Mouse (Mus musculus): ENCODE results near the gene Tm9sf1. TPM values are rescaled to one million over a fixed set of nuclear protein-coding genes. Genes with fewer than 3 reads are reported as not detected.

Tm9sf1 gene
- polyA plus RNA-seq, 1 experiment from 2014 or later: 61.2 TPM

DNA sequence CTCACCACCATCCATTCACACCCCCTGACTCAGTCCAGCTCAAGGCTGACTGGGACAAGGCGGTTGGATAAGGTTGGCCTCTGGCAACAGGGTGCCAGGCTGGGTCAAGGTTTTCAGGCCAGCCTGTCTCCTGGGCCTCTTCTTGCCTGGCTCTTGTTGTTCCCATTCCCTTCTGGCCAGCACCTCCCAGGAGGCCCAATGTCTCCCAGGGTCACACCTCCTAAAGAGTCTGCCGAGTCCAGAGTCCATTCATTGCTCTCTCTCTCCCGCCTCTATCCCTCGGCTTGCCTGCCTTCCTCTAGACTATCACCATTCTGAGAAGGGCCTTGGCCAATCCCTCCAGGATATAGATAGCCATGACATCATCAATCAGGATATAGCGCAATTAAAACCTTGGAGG lies 14.4 kb upstream of the Tm9sf1 start:
- no peaks in the 10 kb centered on the region for H3K9me3 ChIP-seq
- no peak for ATAC-seq (ENCODE audit: low read depth)
- no peak overlapping the region for H3K4me2 ChIP-seq
- no peak overlapping the region for H3K4me3 ChIP-seq
- H3K36me3 ChIP-seq: peaks cover 35% of the 10 kb centered on the region
- H3K9ac ChIP-seq: no peak overlapping the region
- no peak overlapping the region for H3K27ac ChIP-seq (replicated peaks)
- 96% methylated on average over 5 of the region's 5 CpGs for WGBS
- peaks cover 16% of the 10 kb centered on the region for H3K4me1 ChIP-seq (replicated peaks)
- no peaks in the 10 kb centered on the region for H3K27me3 ChIP-seq

DNA sequence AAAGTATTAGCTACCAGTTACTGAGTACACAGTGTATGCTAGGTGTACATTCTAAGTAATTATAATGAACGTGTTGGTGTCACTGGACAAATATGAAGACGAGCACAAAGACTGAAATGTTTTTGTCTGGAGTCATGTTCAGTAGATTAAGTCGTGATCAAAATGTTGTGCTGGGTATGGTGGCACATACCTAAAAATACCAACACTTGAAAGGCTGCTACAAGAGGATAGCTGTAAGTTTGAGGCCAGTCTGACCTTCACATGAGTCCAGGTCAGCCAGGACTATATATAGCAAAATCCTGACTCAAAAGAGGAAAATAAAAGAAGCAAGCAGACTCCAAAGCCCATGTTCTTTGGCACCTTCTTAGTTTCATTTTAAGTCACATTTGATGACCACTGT lies 13.3 kb upstream of the Tm9sf1 start:
- Histone ChIP-seq H3K27me3 (no peaks in the 10 kb centered on the region), H3K9me3 (no peaks in the 10 kb centered on the region), H3K4me2 (no peak overlapping the region), H3K9ac (no peak overlapping the region), H3K4me3 (no peak overlapping the region), H3K4me1 (replicated peaks) (peaks cover 16% of the 10 kb centered on the region), H3K27ac (replicated peaks) (no peak overlapping the region), H3K36me3 (peaks cover 25% of the 10 kb centered on the region)
- ATAC-seq (ENCODE audit: low read depth): no peak
- WGBS: 92% methylated on average over 3 of the region's 3 CpGs

DNA sequence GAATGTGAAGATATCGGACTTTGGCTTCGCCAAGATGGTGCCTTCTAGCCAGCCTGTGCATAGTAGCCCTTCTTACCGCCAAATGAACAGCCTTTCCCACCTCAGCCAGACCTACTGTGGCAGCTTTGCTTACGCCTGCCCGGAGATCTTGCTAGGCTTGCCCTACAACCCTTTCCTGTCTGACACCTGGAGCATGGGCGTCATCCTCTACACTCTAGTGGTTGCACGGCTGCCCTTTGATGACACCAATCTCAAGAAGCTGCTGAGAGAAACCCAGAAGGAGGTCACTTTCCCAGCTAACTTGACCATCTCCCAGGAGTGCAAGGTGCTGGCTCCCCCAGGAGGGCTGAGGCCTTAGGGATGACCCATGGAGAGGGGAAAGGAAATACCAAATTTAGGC lies 7.9 kb upstream of the Tm9sf1 start:
- H3K27me3 ChIP-seq: no peaks in the 10 kb centered on the region

DNA sequence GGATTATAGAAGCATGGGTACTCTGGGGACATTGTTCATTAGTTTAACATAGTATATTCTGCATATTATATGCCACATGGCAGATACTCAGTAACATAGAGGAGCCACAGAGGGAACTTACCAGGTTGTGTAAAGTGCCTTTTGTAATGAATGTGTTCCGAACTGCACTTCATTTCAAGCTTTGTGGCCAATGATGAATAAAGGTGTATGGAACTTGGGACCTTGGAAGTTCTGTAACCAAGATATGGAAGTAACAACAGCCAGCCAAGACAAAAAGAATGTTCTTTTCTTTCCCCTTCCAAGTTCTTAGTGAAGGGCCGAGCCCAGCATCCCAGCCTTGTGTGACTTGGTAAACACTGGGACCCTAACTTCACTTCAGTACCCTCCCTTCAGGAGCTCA lies 6.3 kb upstream of the Tm9sf1 start, which contains the start of gene Tssk4:
Gene Tssk4 (plus strand): TSS at position 301 of the 400 bp plus-strand sequence.
- Histone ChIP-seq H3K27ac (replicated peaks) (no peak within 1 kb of the TSS), H3K4me2 (no peak within 1 kb of the TSS), H3K36me3 (no peaks in the 10 kb centered on the region; the same call in 1 of the 2 replicates), H3K9me3 (no peaks in the 10 kb centered on the region), H3K27me3 (no peaks in the 10 kb centered on the region), H3K4me3 (no peak within 1 kb of the TSS), H3K4me1 (replicated peaks) (peaks cover 5% of the 10 kb centered on the region), H3K9ac (no peak within 1 kb of the TSS)
- no peak for ATAC-seq (ENCODE audit: low read depth)
- WGBS: 93% methylated on average over 2 of the region's 2 CpGs

More for the DNA sequence above, 7.9 kb upstream of the Tm9sf1 start:
- H3K4me2 ChIP-seq: no peak overlapping the region
- ATAC-seq (ENCODE audit: low read depth): no peak
- H3K9me3 ChIP-seq: no peaks in the 10 kb centered on the region
- H3K4me3 ChIP-seq: no peak overlapping the region
- H3K9ac ChIP-seq: no peak overlapping the region
- no peaks in the 10 kb centered on the region for H3K4me1 ChIP-seq (replicated peaks)
- WGBS: 90% methylated on average over 7 of the region's 7 CpGs
- no peaks in the 10 kb centered on the region; the same call in 1 of the 2 replicates for H3K36me3 ChIP-seq
- H3K27ac ChIP-seq (replicated peaks): no peak overlapping the region

DNA sequence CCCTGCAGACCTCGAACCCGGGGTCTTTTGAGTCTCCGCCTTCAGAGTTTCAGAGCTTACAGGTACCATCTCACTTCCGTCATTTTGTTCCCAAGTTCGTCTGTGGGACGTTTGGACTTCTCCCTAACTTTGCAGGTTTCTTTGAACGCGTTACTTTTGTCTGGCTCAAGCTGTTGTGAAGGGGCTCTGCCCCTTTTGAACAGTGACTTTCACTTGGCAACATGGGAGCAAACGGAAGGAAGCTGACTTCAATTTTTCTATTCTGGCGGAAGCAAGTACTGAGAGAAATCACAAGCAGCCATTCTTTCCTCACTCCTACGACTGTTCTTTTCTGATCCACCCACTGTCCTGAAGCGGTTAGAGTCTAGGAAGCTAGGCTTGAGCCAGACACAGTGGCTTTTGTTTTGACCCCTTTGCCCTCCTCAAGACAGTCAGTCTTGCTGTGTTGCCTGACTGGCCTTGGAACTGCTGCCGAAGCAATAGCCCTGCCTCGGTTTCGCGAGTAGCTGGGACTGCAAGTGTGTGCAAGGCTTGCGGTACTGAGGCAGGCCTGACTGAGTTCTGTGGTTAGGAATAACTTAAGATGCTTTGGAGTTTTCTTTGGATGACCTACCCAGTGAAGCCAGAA lies 769 bp upstream of the Tm9sf1 start:
- Histone ChIP-seq H3K9me3 (no peaks in the 10 kb centered on the region), H3K27ac (replicated peaks) (no peak overlapping the region), H3K9ac (peak overlapping the region; percentile 94), H3K4me3 (peak overlapping the region; percentile 97), H3K27me3 (no peaks in the 10 kb centered on the region), H3K4me1 (replicated peaks) (peaks cover 26% of the 10 kb centered on the region), H3K4me2 (peak overlapping the region; percentile 78), H3K36me3 (peaks cover 23% of the 10 kb centered on the region)
- 26% methylated on average over 17 of the region's 17 CpGs for WGBS
- ATAC-seq (ENCODE audit: low read depth): no peak

DNA sequence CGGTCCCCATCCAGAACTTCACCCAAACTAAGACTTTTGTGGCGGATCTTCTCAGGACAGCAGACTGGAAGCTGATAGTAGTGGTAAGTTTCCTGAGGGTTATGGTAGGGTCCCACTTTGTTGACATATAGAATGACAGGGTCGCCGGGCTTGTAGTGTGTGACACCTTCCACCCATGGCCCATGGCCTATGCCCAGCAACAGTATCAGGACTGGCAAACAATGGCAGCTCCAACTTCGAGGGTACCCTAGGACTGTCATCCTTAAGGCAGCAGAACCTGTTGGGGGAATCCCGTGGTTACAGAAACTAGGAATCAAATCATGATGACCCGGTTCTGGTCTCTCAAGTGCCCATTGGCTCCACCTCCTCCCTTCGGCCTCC lies 937 bp downstream of the Tm9sf1 start:
- peak overlapping the region; percentile 97 for H3K27ac ChIP-seq (replicated peaks)
- H3K4me2 ChIP-seq: peak overlapping the region; percentile 78
- peak overlapping the region; percentile 97 for H3K4me3 ChIP-seq
- H3K9ac ChIP-seq: peak overlapping the region; percentile 94
- no peaks in the 10 kb centered on the region for H3K27me3 ChIP-seq
- H3K9me3 ChIP-seq: no peaks in the 10 kb centered on the region
- peaks cover 38% of the 10 kb centered on the region for H3K36me3 ChIP-seq
- peaks cover 26% of the 10 kb centered on the region for H3K4me1 ChIP-seq (replicated peaks)
- peak; percentile 26 for ATAC-seq (ENCODE audit: low read depth)
- WGBS: 25% methylated on average over 8 of the region's 8 CpGs

DNA sequence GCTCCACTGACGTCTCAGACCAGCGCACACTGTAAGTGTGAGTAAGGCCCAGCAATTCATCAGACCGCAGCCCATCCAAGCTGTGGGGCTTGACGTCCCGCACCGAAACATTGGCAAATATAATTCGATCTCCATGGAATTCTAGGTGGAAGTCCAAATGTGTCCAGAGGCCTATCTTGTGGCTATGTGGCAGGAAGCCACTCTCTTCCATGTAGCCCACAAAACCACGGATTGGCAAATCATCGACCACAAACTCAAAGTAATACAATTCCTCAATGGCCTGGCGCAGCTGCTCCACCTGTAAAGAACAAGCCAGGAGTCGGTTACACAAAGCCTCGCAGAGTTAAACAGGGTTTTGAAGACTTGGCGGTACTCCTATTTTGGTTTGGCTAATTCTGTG lies 2.3 kb downstream of the Tm9sf1 start:
- H3K27me3 ChIP-seq: no peaks in the 10 kb centered on the region
- peaks cover 52% of the 10 kb centered on the region for H3K36me3 ChIP-seq
- H3K27ac ChIP-seq (replicated peaks): no peak overlapping the region
- no peak overlapping the region for H3K9ac ChIP-seq
- ATAC-seq (ENCODE audit: low read depth): no peak
- WGBS: 91% methylated on average over 13 of the region's 13 CpGs
- H3K9me3 ChIP-seq: no peaks in the 10 kb centered on the region
- H3K4me2 ChIP-seq: no peak overlapping the region
- peaks cover 28% of the 10 kb centered on the region for H3K4me1 ChIP-seq (replicated peaks)
- H3K4me3 ChIP-seq: no peak overlapping the region

DNA sequence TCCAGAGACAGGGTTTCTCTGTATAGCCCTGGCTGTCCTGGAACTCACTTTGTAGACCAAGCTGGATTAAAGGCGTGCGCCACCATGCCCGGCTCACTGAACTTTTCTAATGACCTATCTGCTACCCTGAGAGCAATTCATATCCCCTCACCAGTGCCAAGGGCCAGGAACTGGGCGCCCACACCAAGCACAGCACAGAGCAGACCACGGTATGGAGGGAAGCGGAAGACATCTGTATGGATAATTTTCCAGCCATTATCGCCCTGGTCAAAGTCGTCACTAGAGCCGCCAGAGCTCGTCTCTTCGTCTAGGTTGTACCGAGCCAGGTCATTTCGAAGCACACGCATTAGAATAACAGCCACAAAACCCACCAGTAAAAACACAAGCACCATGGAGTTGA lies 2.8 kb downstream of the Tm9sf1 start:
- Histone ChIP-seq H3K36me3 (peaks cover 54% of the 10 kb centered on the region), H3K27ac (replicated peaks) (no peak overlapping the region)
- WGBS: 97% methylated on average over 14 of the region's 14 CpGs

DNA sequence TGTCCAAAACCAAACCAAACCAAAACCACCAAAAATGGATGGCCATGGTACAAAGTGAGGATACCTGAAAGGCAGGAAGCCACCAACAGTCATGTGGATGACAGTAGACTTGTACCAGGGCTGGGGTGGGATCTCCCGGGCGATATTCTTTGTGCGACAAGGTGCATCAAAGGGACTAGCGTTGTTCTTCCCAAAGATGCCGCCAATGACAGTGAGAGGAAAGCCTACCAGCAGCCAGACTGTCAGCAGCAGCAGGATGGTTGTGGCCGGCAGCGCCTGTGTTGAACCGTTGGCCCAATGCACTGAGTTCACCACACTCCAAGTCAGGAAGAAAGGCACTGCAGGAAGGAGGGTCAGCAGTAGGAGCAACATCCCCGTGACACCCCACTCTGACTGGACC lies 5.8 kb downstream of the Tm9sf1 start, which contains the start of gene Gm49378:
Gene Gm49378 (minus strand): TSS at position 101 of the 400 bp plus-strand sequence.
- Histone ChIP-seq H3K36me3 (peaks cover 68% of the 10 kb centered on the region), H3K4me3 (no peak within 1 kb of the TSS), H3K9ac (no peak within 1 kb of the TSS), H3K27me3 (no peaks in the 10 kb centered on the region), H3K4me2 (no peak within 1 kb of the TSS), H3K27ac (replicated peaks) (no peak within 1 kb of the TSS), H3K4me1 (replicated peaks) (peaks cover 33% of the 10 kb centered on the region), H3K9me3 (no peaks in the 10 kb centered on the region)
- 92% methylated on average over 9 of the region's 9 CpGs for WGBS
- no peak for ATAC-seq (ENCODE audit: low read depth)

More for the DNA sequence above, 2.8 kb downstream of the Tm9sf1 start:
- Histone ChIP-seq H3K9ac (no peak overlapping the region), H3K9me3 (no peaks in the 10 kb centered on the region), H3K27me3 (no peaks in the 10 kb centered on the region), H3K4me2 (no peak overlapping the region), H3K4me1 (replicated peaks) (peaks cover 32% of the 10 kb centered on the region), H3K4me3 (no peak overlapping the region)
- ATAC-seq (ENCODE audit: low read depth): no peak

DNA sequence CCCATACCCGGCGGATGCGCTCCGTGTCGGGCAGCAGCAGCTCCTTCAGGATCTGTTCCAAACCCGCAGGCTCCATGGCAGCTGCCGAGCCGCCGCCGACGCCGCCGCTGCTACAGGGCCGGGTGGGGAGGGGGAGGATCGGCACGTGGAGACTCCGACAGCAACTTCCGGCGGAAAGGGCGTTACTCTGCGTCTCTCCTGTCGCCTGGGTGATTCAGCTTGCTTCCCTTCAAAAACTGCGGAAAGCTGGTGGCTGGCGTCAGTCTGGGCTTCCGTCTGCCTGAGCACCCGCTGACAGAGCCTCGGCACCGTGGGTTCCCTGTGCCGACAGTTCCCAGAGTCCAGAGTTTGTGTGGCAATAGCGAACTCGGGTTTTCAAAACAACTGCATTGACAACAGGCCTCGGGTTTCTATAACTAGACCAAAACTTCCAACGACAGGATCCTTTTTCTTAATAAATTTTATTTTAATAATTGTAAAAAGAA lies 8.0 kb downstream of the Tm9sf1 start, which contains the start of gene Ipo4:
Gene Ipo4 (minus strand): TSS at position 435 of the 485 bp plus-strand sequence.
- WGBS: 1% methylated on average over 33 of the region's 33 CpGs

DNA sequence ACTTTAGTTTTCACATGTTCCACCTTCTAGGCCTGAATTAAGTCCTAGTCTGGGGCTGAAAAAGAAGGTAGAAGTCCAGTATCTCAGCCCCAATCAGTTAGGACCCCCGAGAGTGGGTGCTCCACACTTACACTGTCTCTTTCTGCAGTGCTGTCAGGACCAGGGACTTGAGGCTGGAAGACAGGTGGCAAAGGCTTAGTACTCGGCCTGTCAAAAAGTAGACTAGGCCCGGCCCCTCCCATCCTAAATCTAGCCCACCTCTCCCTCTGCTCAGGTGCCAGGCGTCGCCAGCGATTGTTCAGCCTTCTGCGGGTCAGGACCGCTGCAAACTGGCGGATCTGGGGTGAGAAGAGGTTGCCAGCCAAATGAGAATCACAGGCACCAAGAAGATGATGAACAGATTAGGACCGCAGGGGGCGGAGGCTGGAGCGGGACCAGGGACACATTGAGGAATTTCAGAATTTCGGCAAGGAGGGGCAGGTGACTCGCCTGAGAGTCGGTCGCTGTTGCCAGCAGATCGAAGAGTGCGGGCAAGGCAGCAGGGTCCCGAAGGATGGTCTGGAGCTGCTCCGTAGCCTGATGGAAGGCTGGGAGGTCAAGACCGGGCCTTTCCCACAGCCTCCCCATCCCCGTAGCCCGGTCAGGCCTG lies 8.6 kb downstream of the Tm9sf1 start:
- no peak; the same call in none of the 2 replicates for ATAC-seq (ENCODE audit: low read depth)
- Histone ChIP-seq H3K4me3 (peak overlapping the region; percentile 73), H3K9me3 (no peaks in the 10 kb centered on the region), H3K4me2 (peak overlapping the region; percentile 95), H3K27ac (replicated peaks) (peak overlapping the region; percentile 85), H3K36me3 (peaks cover 79% of the 10 kb centered on the region), H3K4me1 (replicated peaks) (peaks cover 23% of the 10 kb centered on the region), H3K9ac (peak overlapping the region; percentile 83), H3K27me3 (no peaks in the 10 kb centered on the region)
- 4% methylated on average over 23 of the region's 23 CpGs for WGBS

More for the DNA sequence above, 8.0 kb downstream of the Tm9sf1 start, which contains the start of gene Ipo4:
- Histone ChIP-seq H3K4me3 (peak within 1 kb of the TSS; percentile 73), H3K36me3 (peaks cover 79% of the 10 kb centered on the region), H3K27ac (replicated peaks) (peak within 1 kb of the TSS; percentile 85), H3K27me3 (no peaks in the 10 kb centered on the region), H3K9me3 (no peaks in the 10 kb centered on the region), H3K4me1 (replicated peaks) (peaks cover 23% of the 10 kb centered on the region), H3K4me2 (peak within 1 kb of the TSS; percentile 95), H3K9ac (peak within 1 kb of the TSS; percentile 83)
- peak; percentile 92 for ATAC-seq (ENCODE audit: low read depth)

DNA sequence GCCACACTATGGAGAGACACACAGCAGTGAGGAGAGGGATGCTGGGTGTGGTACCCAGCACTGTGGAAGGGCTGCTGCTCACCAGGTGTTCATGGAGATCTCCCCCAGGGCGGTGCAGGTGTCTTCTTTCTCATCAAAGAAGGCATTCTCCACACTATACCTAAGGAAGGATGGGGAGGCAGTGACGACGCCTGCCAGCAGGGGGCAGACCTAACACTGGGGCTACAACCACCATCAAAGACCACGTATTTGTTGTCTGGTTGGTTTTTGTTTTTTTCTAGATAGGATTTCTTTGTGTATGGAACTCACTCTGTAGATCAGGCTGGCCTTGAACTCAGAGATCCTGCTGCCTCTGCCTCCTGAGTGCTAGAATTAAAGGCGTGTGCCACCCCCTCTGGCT lies 14.3 kb downstream of the Tm9sf1 start:
- no peak overlapping the region for H3K4me2 ChIP-seq

More for the DNA sequence above, 14.3 kb downstream of the Tm9sf1 start:
- no peaks in the 10 kb centered on the region for H3K9me3 ChIP-seq
- WGBS: 57% methylated on average over 5 of the region's 5 CpGs
- H3K9ac ChIP-seq: no peak overlapping the region
- H3K36me3 ChIP-seq: peaks cover 98% of the 10 kb centered on the region
- peaks cover 6% of the 10 kb centered on the region for H3K4me1 ChIP-seq (replicated peaks)
- no peak overlapping the region for H3K27ac ChIP-seq (replicated peaks)
- no peak overlapping the region for H3K4me3 ChIP-seq
- ATAC-seq (ENCODE audit: low read depth): no peak
- no peaks in the 10 kb centered on the region for H3K27me3 ChIP-seq
